Mouse (Mus musculus) midbrain, embryonic 14.5 days (tissue): ENCODE measurements around the gene Nek3. TPM values are rescaled to one million over a fixed set of nuclear protein-coding genes. Genes with fewer than 3 reads are reported as not detected.

ENCODE experiments used
- ATAC-seq: fragments of 200-750 bp; cut with Nextera tagmentation; 2 replicates; pipeline ENCODE4 v1.8.0; 2017; ENCODE audit warnings: moderate number of reproducible peaks, moderate library complexity; ENCODE audit not compliant: low FRiP score, low TSS enrichment
- DNase-seq: peaks from one replicate; pipeline ENCODE4 v3.0.0-alpha.2; 2015
- H3K27ac ChIP-seq: fragments of 300-500 bp; sonication (generic); replicated peaks from 2 replicates; pipeline ENCODE4 v1.5.1; 2014; ENCODE audit warnings: mild to moderate bottlenecking, low read depth, low read length, moderate library complexity
- H3K27me3 ChIP-seq: fragments of 300-500 bp; sonication (generic); 2 replicates; pipeline ENCODE4 v1.6.1; 2014; ENCODE audit warnings: low read length, control low read depth, mixed read lengths; ENCODE audit not compliant: control insufficient read depth, insufficient read depth
- H3K36me3 ChIP-seq: fragments of 300-500 bp; sonication (generic); 2 replicates; pipeline ENCODE4 v1.6.1; 2014; ENCODE audit warnings: low read length, control low read depth; ENCODE audit not compliant: control insufficient read depth, insufficient read depth
- H3K4me1 ChIP-seq: fragments of 300-500 bp; sonication (generic); 2 replicates; pipeline ENCODE4 v1.6.1; 2014; ENCODE audit warnings: mild to moderate bottlenecking, antibody characterized with exemption, low read length, control low read depth; ENCODE audit not compliant: control insufficient read depth, insufficient read depth
- H3K4me2 ChIP-seq: fragments of 300-500 bp; sonication (generic); 2 replicates; pipeline ENCODE4 v1.6.1; 2014; ENCODE audit warnings: mild to moderate bottlenecking, low read length, moderate library complexity
- H3K4me3 ChIP-seq: fragments of 300-500 bp; sonication (generic); replicated peaks from 2 replicates; pipeline ENCODE4 v1.5.1; 2014; ENCODE audit warnings: low read depth, low read length
- H3K9ac ChIP-seq: fragments of 300-500 bp; sonication (generic); replicated peaks from 2 replicates; pipeline ENCODE4 v1.6.1; 2014; ENCODE audit warnings: mild to moderate bottlenecking, low read length, moderate library complexity
- H3K9me3 ChIP-seq: fragments of 300-500 bp; sonication (generic); 2 replicates; pipeline ENCODE4 v1.6.1; 2016; ENCODE audit warnings: low read length, control low read depth, mixed read lengths; ENCODE audit not compliant: control insufficient read depth
- WGBS: fragments of 180-500 bp; shearing (Covaris S2); extraction: QIAGEN DNeasy Blood & Tissue Kit; methylation state at CpG from one replicate; pipeline ENCODE4 v1.1.7; 2014; 5-methylcytosine and 5-hydroxymethylcytosine counted together
- polyA plus RNA-seq: library from polyadenylated mRNA; unstranded; fragments of >200 nt; fragmentation: Nextera tagmentation; extraction: Ambion mirVana; gene quantifications from 2 replicates; pipeline ENCODE4 v1.2.1, GENCODE M21; 2014

Nek3 gene
- polyA plus RNA-seq, 1 experiment from 2014 or later = 9.2 TPM

DNA sequence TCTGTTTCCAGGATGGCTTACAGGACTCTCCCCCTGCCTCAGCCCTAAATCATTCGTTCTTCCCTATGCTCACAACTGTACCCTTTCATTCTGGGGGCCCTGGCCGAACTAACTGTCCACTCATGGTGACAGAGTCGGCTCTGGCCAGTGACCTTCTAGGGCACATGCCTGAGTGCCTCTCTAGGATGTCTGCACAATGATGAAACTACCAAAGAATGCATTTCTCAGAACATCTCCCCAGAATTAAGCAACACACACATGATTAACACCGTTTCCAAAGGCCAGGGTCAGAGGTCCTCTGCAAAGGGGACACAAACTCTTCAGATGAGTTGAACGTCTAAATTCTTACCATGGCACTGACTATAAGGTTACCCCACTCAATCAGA, 31.5 kb downstream of the Nek3 start:
- Histone ChIP-seq H3K36me3 (0 out of 2 replicates have a peak, but pooled peaks cover 10% of the 10 kb centered on the region), H3K9ac (no peak overlapping the region), H3K27ac (no peak overlapping the region), H3K27me3 (no peaks in the 10 kb centered on the region), H3K4me3 (no peak overlapping the region), H3K4me1 (no peaks in the 10 kb centered on the region), H3K9me3 (no peaks in the 10 kb centered on the region), H3K4me2 (no peak overlapping the region)
- 86% methylated on average over 5 of the region's 5 CpGs for WGBS
- DNase-seq = no peak
- no peak for ATAC-seq

DNA sequence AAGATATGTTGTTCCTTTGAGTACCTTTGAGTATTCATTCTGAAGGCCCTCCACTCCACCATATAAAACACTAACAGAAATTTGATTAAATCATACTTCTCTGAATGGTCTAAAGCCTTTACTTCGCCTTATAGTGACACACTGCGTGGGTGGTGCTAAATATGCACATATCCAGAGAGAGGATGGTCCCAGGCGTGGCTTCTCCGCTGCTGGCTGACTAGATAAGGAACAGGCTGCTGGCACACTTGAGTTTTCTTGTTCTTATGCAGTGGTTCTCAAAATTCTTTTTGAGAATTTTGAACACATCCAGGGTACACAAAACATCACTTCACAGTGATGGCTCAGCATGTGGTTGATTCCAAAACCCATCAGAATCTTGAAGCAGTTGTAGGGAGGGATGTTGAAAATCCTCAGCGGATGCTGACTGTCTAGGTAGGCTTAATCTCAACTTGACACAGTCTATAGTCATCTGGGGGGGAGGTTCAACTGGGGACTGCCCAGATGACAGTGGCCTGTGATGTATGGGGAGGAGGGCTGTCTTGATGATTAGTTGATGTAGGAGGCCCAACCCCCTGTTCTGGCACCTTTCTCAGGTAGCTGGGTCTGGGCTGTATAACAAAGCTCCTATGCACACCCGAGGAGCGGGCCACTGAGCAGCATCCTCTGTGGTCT, 32.0 kb downstream of the Nek3 start:
- Histone ChIP-seq H3K27me3 (no peaks in the 10 kb centered on the region), H3K4me3 (no peak overlapping the region), H3K36me3 (peaks cover 12% of the 10 kb centered on the region; the same call in 1 of the 2 replicates), H3K27ac (no peak overlapping the region), H3K9ac (no peak overlapping the region), H3K4me1 (no peaks in the 10 kb centered on the region), H3K9me3 (no peaks in the 10 kb centered on the region), H3K4me2 (no peak overlapping the region)
- DNase-seq = no peak
- 95% methylated on average over 7 of the region's 7 CpGs for WGBS
- no peak for ATAC-seq

DNA sequence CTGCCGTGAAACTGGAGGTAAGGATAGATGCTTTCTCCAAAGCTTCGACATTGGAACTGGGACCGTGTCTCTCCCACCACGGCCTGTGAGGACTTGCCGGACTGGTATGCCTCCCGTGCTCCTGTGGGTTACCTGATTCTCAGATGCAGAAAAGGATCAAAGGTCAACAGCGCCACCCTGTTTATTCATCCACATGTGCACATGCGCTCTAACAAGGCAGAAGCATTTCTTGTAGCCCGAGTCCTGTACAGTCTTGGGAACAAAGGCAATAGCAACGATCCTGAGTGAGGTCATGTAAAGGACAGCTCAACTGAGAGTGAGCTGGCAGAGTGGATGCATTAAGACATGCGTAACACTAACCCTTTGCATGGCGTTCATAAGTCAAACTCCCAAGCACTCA, 34.2 kb downstream of the Nek3 start:
- WGBS = 93% methylated on average over 12 of the region's 12 CpGs
- ATAC-seq = no peak
- H3K27ac ChIP-seq = no peak overlapping the region

DNA sequence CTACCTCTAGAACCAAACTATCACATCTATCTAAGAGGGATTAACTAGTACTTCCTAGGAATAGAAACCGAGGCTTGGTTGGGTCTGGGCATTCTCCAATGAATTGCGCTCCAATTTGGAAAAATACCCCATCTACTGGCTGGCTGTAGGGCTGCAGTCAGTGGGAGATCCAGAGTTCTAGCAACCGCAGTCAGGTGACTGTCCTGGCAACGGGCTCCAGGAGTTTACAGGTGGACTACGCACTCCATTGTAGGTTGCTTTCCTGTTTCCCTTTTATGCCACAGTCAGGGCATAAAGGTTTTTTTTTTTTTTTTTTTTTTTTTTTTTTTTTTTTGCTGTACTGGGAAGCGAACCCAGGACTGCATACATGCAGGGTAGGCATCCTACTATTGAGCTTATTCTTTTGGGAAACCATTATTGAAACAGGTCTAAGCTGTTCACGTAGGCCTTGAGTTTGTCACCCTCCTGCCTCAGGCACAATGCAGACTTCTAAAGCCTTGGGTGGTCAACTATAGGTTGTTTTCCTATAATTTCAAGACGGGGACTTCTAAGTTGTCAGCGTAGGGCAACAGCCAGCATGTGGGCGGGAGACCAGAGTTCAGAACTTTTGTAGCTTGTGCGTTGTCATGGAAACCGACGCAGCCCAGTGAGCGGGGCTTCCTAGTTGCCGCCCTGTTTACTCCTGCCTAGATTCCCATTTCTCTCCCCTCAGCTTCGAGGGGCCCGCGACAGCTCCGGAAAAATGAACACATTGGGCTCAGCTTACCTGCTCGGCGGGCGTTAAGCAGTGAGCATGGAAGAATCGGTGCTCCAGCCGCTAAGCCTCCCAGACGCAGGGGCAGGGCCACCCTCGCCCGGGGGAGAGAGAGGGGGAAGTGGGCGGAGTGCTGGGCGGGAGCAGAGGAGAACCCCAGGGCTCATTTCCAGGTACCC, 41.7 kb downstream of the Nek3 start, which contains the start of gene Nek5:
Nek5 (minus strand) TSS at position 834 of the 933 bp plus-strand sequence.
- Histone ChIP-seq H3K9me3 (no peaks in the 10 kb centered on the region), H3K27ac (no peak within 1 kb of the TSS), H3K4me1 (no peaks in the 10 kb centered on the region), H3K4me2 (peak within 1 kb of the TSS; percentile 58), H3K4me3 (peak within 1 kb of the TSS; percentile 27), H3K27me3 (no peaks in the 10 kb centered on the region), H3K9ac (no peak within 1 kb of the TSS; the same call in 1 of the 2 replicates), H3K36me3 (peaks cover 24% of the 10 kb centered on the region)
- WGBS = 1% methylated on average over 28 of the region's 29 CpGs
- peak; percentile 71 for DNase-seq
- peak; percentile 55; the same call in 1 of the 2 replicates for ATAC-seq

More for the DNA sequence above, 34.2 kb downstream of the Nek3 start:
- Histone ChIP-seq H3K9me3 (no peaks in the 10 kb centered on the region), H3K27me3 (no peaks in the 10 kb centered on the region), H3K4me1 (no peaks in the 10 kb centered on the region), H3K9ac (no peak overlapping the region), H3K4me3 (no peak overlapping the region), H3K4me2 (no peak overlapping the region), H3K36me3 (peaks cover 31% of the 10 kb centered on the region)
- no peak for DNase-seq

DNA sequence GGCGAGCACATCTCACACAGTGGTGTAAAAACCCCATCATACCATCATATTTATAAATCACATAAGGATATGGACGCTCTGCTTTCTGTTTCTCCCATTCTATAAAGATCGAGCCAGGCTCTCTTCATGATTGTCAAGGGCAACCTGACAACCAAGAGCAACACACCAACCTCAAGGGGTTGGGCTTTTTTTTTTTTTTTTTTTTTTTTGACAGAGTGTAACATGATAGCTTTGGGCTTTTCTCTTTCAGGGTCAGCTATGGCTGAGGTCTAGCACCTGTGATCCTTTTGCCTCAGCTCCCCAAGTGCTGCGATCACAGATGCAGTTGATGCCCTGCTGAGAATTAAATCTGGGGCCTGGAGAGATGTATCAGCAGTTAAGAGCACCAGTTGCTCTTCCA, 59.2 kb downstream of the Nek3 start:
- no peaks in the 10 kb centered on the region for H3K4me1 ChIP-seq
- H3K9me3 ChIP-seq = no peaks in the 10 kb centered on the region
- no peak overlapping the region for H3K4me3 ChIP-seq
- no peak overlapping the region for H3K27ac ChIP-seq
- no peak overlapping the region for H3K4me2 ChIP-seq
- WGBS = 84% methylated on average over 4 of the region's 4 CpGs
- H3K36me3 ChIP-seq = no peaks in the 10 kb centered on the region
- no peak for ATAC-seq
- H3K9ac ChIP-seq = no peak overlapping the region
- DNase-seq = no peak
- no peaks in the 10 kb centered on the region for H3K27me3 ChIP-seq

DNA sequence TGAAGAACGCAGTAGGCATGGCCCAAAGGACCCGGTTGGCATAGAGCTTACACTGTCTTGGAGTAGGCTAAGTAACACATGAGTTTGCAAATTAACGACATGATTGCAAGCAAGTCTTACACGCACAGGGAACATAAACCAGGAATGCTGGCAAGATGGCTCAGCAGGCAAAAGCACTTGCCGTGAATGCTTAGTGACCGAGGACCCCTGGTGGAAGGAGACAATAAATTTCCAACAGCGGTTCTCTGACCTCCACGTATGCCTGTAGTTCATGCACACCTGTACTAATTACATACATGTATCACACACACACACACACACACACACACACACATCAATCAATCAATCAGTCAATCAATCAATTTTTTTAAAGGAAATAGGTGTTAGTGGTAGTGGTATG, 74.7 kb downstream of the Nek3 start:
- no peaks in the 10 kb centered on the region for H3K27me3 ChIP-seq

DNA sequence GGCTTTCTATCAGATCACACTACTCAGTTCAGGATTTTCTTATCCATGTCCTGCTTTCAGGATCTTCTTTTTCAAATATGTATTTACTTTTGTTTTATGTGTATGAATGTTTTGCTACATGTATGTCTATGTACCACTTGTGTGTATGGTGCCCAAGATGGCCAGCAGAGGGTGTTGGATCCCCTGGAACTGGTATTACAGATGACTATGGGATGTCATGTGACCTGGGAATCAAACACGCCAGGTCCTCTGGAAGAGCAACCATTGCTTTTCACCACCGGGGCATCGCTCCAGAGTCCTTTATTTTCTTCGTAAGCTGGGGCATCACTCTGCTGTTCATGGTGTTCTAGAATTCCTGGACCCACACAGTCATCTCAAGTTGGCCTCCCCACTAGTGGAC, 77.0 kb downstream of the Nek3 start:
- 94% methylated on average over 4 of the region's 4 CpGs for WGBS

More for the DNA sequence above, 74.7 kb downstream of the Nek3 start:
- 50% methylated on average over 8 of the region's 8 CpGs for WGBS
- Histone ChIP-seq H3K36me3 (no peaks in the 10 kb centered on the region), H3K27ac (no peak overlapping the region), H3K9ac (no peak overlapping the region), H3K4me3 (no peak overlapping the region), H3K9me3 (no peaks in the 10 kb centered on the region), H3K4me1 (no peaks in the 10 kb centered on the region), H3K4me2 (no peak overlapping the region)
- peak; percentile 53 for DNase-seq
- peak; percentile 17; the same call in 1 of the 2 replicates for ATAC-seq

DNA sequence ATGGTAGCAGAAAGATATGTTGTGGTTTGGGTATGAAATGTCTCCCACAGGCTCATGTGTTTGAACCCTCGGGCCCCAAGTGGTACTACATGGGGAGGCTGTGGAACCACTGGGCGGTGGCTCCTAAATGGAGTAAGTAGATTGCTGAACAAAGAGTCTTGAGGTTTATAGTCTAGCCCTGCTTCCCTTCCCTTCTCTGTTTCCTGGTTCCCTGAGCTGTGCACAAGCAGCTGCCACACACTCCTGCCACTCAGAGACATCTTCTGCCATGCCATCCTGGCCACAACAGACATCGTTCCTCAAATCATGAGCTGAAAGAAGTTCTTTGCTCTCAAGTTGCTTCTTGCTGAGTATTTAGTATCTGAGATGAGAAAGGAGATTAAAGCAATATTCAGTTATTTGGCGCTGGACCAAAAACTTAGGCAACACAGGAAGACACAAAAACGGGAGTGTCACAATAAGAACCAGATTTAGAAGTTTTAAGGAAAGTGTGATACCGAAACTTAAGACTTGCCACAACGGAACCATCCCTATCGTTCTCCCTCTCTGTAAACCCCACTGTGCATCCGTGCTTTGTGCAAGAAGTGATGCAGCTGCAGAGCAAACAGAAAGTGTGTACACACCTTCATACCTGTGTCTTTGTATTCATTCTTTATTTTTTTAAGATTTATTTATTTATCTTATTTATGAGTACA, 86.8 kb downstream of the Nek3 start:
- H3K27ac ChIP-seq = no peak overlapping the region
- H3K4me2 ChIP-seq = no peak overlapping the region
- 89% methylated on average over 9 of the region's 9 CpGs for WGBS
- no peak overlapping the region for H3K9ac ChIP-seq
- H3K4me1 ChIP-seq = no peaks in the 10 kb centered on the region
- no peaks in the 10 kb centered on the region for H3K27me3 ChIP-seq
- DNase-seq (no peak), ATAC-seq (no peak)
- H3K9me3 ChIP-seq = no peaks in the 10 kb centered on the region
- no peak overlapping the region for H3K4me3 ChIP-seq
- H3K36me3 ChIP-seq = no peaks in the 10 kb centered on the region

More for the DNA sequence above, 77.0 kb downstream of the Nek3 start:
- Histone ChIP-seq H3K27me3 (no peaks in the 10 kb centered on the region), H3K9ac (no peak overlapping the region), H3K36me3 (no peaks in the 10 kb centered on the region), H3K27ac (no peak overlapping the region), H3K4me2 (no peak overlapping the region), H3K9me3 (no peaks in the 10 kb centered on the region), H3K4me3 (no peak overlapping the region), H3K4me1 (no peaks in the 10 kb centered on the region)
- no peak for ATAC-seq
- no peak for DNase-seq
